Mouse (Mus musculus): ENCODE results near the gene Trabd2b. TPM values are rescaled to one million over a fixed set of nuclear protein-coding genes. Genes with fewer than 3 reads are reported as not detected.

Gene Trabd2b
- polyA plus RNA-seq, 1 experiment from 2014 or later, result 0.59 TPM

GRCm38 (mm10) chr4:114372699-114373098 lies 33.8 kb upstream of the Trabd2b start:
- Histone ChIP-seq H3K27me3 (peaks cover 28% of the 10 kb centered on the region), H3K4me2 (no peak overlapping the region), H3K4me1 (replicated peaks) (peaks cover 3% of the 10 kb centered on the region; the same call in 1 of the 2 replicates), H3K9ac (replicated peaks) (no peak overlapping the region), H3K4me3 (replicated peaks) (no peak overlapping the region), H3K36me3 (no peaks in the 10 kb centered on the region), H3K9me3 (no peaks in the 10 kb centered on the region), H3K27ac (no peak overlapping the region)
- WGBS, result 68% methylated on average over 3 of the region's 3 CpGs
- ATAC-seq (ENCODE audit: insufficient number of reproducible peaks, insufficient read depth, low FRiP score, low TSS enrichment, low read depth), result no peak

GRCm38 (mm10) chr4:114374330-114374729 lies 32.2 kb upstream of the Trabd2b start:
- 83% methylated on average over 1 of the region's 1 CpGs for WGBS

GRCm38 (mm10) chr4:114377531-114377930 lies 29.0 kb upstream of the Trabd2b start:
- WGBS, result 49% methylated on average over 11 of the region's 11 CpGs

More at GRCm38 (mm10) chr4:114374330-114374729, 32.2 kb upstream of the Trabd2b start:
- H3K9ac ChIP-seq (replicated peaks), result no peak overlapping the region
- H3K4me3 ChIP-seq (replicated peaks), result no peak overlapping the region
- H3K4me2 ChIP-seq, result no peak overlapping the region
- ATAC-seq (ENCODE audit: insufficient number of reproducible peaks, insufficient read depth, low FRiP score, low TSS enrichment, low read depth), result no peak
- H3K27ac ChIP-seq, result no peak overlapping the region
- no peaks in the 10 kb centered on the region for H3K36me3 ChIP-seq
- H3K4me1 ChIP-seq (replicated peaks), result peaks cover 14% of the 10 kb centered on the region
- peaks cover 18% of the 10 kb centered on the region for H3K27me3 ChIP-seq
- no peaks in the 10 kb centered on the region for H3K9me3 ChIP-seq

GRCm38 (mm10) chr4:114378512-114378911 lies 28.0 kb upstream of the Trabd2b start:
- no peaks in the 10 kb centered on the region for H3K9me3 ChIP-seq
- WGBS, result 75% methylated on average over 7 of the region's 7 CpGs
- no peaks in the 10 kb centered on the region for H3K36me3 ChIP-seq
- no peak overlapping the region for H3K4me2 ChIP-seq
- no peak overlapping the region for H3K4me3 ChIP-seq (replicated peaks)
- peak overlapping the region; percentile 59 for H3K27ac ChIP-seq
- H3K27me3 ChIP-seq, result peaks cover 2% of the 10 kb centered on the region; the same call in 1 of the 2 replicates
- ATAC-seq (ENCODE audit: insufficient number of reproducible peaks, insufficient read depth, low FRiP score, low TSS enrichment, low read depth), result no peak
- peaks cover 23% of the 10 kb centered on the region for H3K4me1 ChIP-seq (replicated peaks)
- H3K9ac ChIP-seq (replicated peaks), result no peak overlapping the region

More at GRCm38 (mm10) chr4:114377531-114377930, 29.0 kb upstream of the Trabd2b start:
- Histone ChIP-seq H3K4me2 (no peak overlapping the region), H3K4me1 (replicated peaks) (peaks cover 18% of the 10 kb centered on the region), H3K4me3 (replicated peaks) (no peak overlapping the region), H3K9ac (replicated peaks) (no peak overlapping the region), H3K27ac (peak overlapping the region; percentile 59; the same call in 1 of the 2 replicates), H3K9me3 (no peaks in the 10 kb centered on the region), H3K36me3 (no peaks in the 10 kb centered on the region), H3K27me3 (peaks cover 6% of the 10 kb centered on the region; the same call in 1 of the 2 replicates)
- peak; percentile 44; the same call in 1 of the 2 replicates for ATAC-seq (ENCODE audit: insufficient number of reproducible peaks, insufficient read depth, low FRiP score, low TSS enrichment, low read depth)

- Histone ChIP-seq H3K4me3 (replicated peaks) (no peak overlapping the region), H3K27ac (no peak overlapping the region), H3K9ac (replicated peaks) (no peak overlapping the region), H3K36me3 (no peaks in the 10 kb centered on the region), H3K9me3 (no peaks in the 10 kb centered on the region), H3K4me2 (no peak overlapping the region), H3K27me3 (peaks cover 2% of the 10 kb centered on the region; the same call in 1 of the 2 replicates), H3K4me1 (replicated peaks) (peaks cover 23% of the 10 kb centered on the region)
- WGBS, result 81% methylated on average over 4 of the region's 4 CpGs
- ATAC-seq (ENCODE audit: insufficient number of reproducible peaks, insufficient read depth, low FRiP score, low TSS enrichment, low read depth), result no peak
Measured at GRCm38 (mm10) chr4:114379416-114379956, 27.0 kb upstream of the Trabd2b start.

- H3K4me3 ChIP-seq (replicated peaks), result no peak overlapping the region
- H3K4me2 ChIP-seq, result no peak overlapping the region
- 0% methylated on average over 1 of the region's 1 CpGs for WGBS
- H3K36me3 ChIP-seq, result no peaks in the 10 kb centered on the region
- H3K27ac ChIP-seq, result no peak overlapping the region
- peaks cover 25% of the 10 kb centered on the region for H3K4me1 ChIP-seq (replicated peaks)
- no peaks in the 10 kb centered on the region; the same call in 1 of the 2 replicates for H3K27me3 ChIP-seq
- no peak for ATAC-seq (ENCODE audit: insufficient number of reproducible peaks, insufficient read depth, low FRiP score, low TSS enrichment, low read depth)
- no peaks in the 10 kb centered on the region for H3K9me3 ChIP-seq
- H3K9ac ChIP-seq (replicated peaks), result no peak overlapping the region
Measured at GRCm38 (mm10) chr4:114382627-114383026, 23.9 kb upstream of the Trabd2b start.

GRCm38 (mm10) chr4:114385236-114385635 lies 21.3 kb upstream of the Trabd2b start:
- no peak overlapping the region for H3K4me2 ChIP-seq
- H3K36me3 ChIP-seq, result no peaks in the 10 kb centered on the region
- no peak overlapping the region for H3K9ac ChIP-seq (replicated peaks)
- H3K9me3 ChIP-seq, result no peaks in the 10 kb centered on the region
- H3K27ac ChIP-seq, result no peak overlapping the region
- H3K4me3 ChIP-seq (replicated peaks), result no peak overlapping the region
- no peaks in the 10 kb centered on the region; the same call in 1 of the 2 replicates for H3K27me3 ChIP-seq
- ATAC-seq (ENCODE audit: insufficient number of reproducible peaks, insufficient read depth, low FRiP score, low TSS enrichment, low read depth), result no peak
- 85% methylated on average over 5 of the region's 5 CpGs for WGBS
- H3K4me1 ChIP-seq (replicated peaks), result peaks cover 13% of the 10 kb centered on the region

- Histone ChIP-seq H3K4me2 (no peak overlapping the region), H3K9me3 (no peaks in the 10 kb centered on the region), H3K27me3 (no peaks in the 10 kb centered on the region; the same call in 1 of the 2 replicates), H3K4me3 (replicated peaks) (no peak overlapping the region), H3K27ac (no peak overlapping the region), H3K4me1 (replicated peaks) (peaks cover 13% of the 10 kb centered on the region), H3K36me3 (no peaks in the 10 kb centered on the region), H3K9ac (replicated peaks) (no peak overlapping the region)
- 28% methylated on average over 2 of the region's 2 CpGs for WGBS
- ATAC-seq (ENCODE audit: insufficient number of reproducible peaks, insufficient read depth, low FRiP score, low TSS enrichment, low read depth), result no peak
Measured at GRCm38 (mm10) chr4:114386395-114386811, 20.1 kb upstream of the Trabd2b start.

GRCm38 (mm10) chr4:114387527-114388135 lies 18.9 kb upstream of the Trabd2b start:
- Histone ChIP-seq H3K27me3 (no peaks in the 10 kb centered on the region; the same call in 1 of the 2 replicates), H3K4me1 (replicated peaks) (peaks cover 8% of the 10 kb centered on the region), H3K36me3 (no peaks in the 10 kb centered on the region), H3K4me3 (replicated peaks) (no peak overlapping the region), H3K4me2 (no peak overlapping the region), H3K27ac (no peak overlapping the region), H3K9ac (replicated peaks) (no peak overlapping the region), H3K9me3 (no peaks in the 10 kb centered on the region)
- 85% methylated on average over 2 of the region's 2 CpGs for WGBS
- no peak for ATAC-seq (ENCODE audit: insufficient number of reproducible peaks, insufficient read depth, low FRiP score, low TSS enrichment, low read depth)

GRCm38 (mm10) chr4:114388306-114388705 lies 18.2 kb upstream of the Trabd2b start:
- ATAC-seq (ENCODE audit: insufficient number of reproducible peaks, insufficient read depth, low FRiP score, low TSS enrichment, low read depth), result no peak
- H3K27ac ChIP-seq, result no peak overlapping the region
- H3K9ac ChIP-seq (replicated peaks), result no peak overlapping the region
- WGBS, result 81% methylated on average over 3 of the region's 3 CpGs
- H3K4me3 ChIP-seq (replicated peaks), result no peak overlapping the region
- no peaks in the 10 kb centered on the region for H3K36me3 ChIP-seq
- H3K4me1 ChIP-seq (replicated peaks), result 0 out of 2 replicates have a peak, but pooled peaks cover 4% of the 10 kb centered on the region
- no peaks in the 10 kb centered on the region for H3K9me3 ChIP-seq
- no peak overlapping the region for H3K4me2 ChIP-seq
- peaks cover under 1% of the 10 kb centered on the region; the same call in 1 of the 2 replicates for H3K27me3 ChIP-seq

- Histone ChIP-seq H3K27me3 (peaks cover 5% of the 10 kb centered on the region; the same call in 1 of the 2 replicates), H3K4me2 (no peak overlapping the region), H3K4me1 (replicated peaks) (0 out of 2 replicates have a peak, but pooled peaks cover 4% of the 10 kb centered on the region), H3K27ac (no peak overlapping the region), H3K4me3 (replicated peaks) (no peak overlapping the region), H3K9ac (replicated peaks) (no peak overlapping the region), H3K9me3 (no peaks in the 10 kb centered on the region), H3K36me3 (no peaks in the 10 kb centered on the region)
- ATAC-seq (ENCODE audit: insufficient number of reproducible peaks, insufficient read depth, low FRiP score, low TSS enrichment, low read depth), result no peak
Measured at GRCm38 (mm10) chr4:114389653-114390052, 16.9 kb upstream of the Trabd2b start.
